Mouse (Mus musculus) activated CD4-positive, CD25-positive, alpha-beta regulatory T cell (primary cell): ENCODE measurements around the gene Nr1d1. TPM values are rescaled to one million over a fixed set of nuclear protein-coding genes. Genes with fewer than 3 reads are reported as not detected.

Source experiments
- polyA plus RNA-seq, 2 experiments: library from polyadenylated mRNA; unstranded; fragments of 100-300 nt; shearing (Covaris generic); gene quantifications; one replicate each; pipeline ENCODE4 v1.2.1; 2017

The Nr1d1 gene
- polyA plus RNA-seq: 1 to 10 TPM in 1 of 2 experiments, under 1 TPM in 1; 0.90 to 4.9 TPM

GRCm38 (mm10) chr11:98774582-98775347 is at the start of gene Nr1d1:
Gene Nr1d1, minus strand, starts transcription at chr11:98775333.

GRCm38 (mm10) chr11:98804605-98805004 is 29.5 kb upstream of the Nr1d1 start, which contains the start of gene Casc3:
Gene Casc3, plus strand, starts transcription at chr11:98804905.

GRCm38 (mm10) chr11:98795015-98795713 is 20.0 kb upstream of the Nr1d1 start, which contains the start of gene Msl1:
Gene Msl1, plus strand, starts transcription at chr11:98795516.

GRCm38 (mm10) chr11:98740393-98741050 is 34.6 kb downstream of the Nr1d1 start, which contains the start of gene Thra:
Gene Thra, plus strand, starts transcription at chr11:98740638.

GRCm38 (mm10) chr11:98729119-98729588 is 46.0 kb downstream of the Nr1d1 start, which contains the start of gene Med24:
Gene Med24, minus strand, starts transcription at chr11:98729435.

Other genes starting within 250 kb of the Nr1d1 start
- 100 to 1,000 TPM; 115 to 157 TPM for gene Ikzf3, start 229.3 kb downstream of the Nr1d1 start, polyA plus RNA-seq
- gene Zpbp2, start 224.2 kb downstream of the Nr1d1 start, polyA plus RNA-seq: 1 to 10 TPM; 2.1 to 7.1 TPM
- gene Ormdl3, start 188.0 kb downstream of the Nr1d1 start, polyA plus RNA-seq: 10 to 100 TPM; 60.0 to 64.2 TPM
- gene Lrrc3c, start 177.0 kb downstream of the Nr1d1 start, polyA plus RNA-seq: not detected
- gene Gm12355, start 149.7 kb downstream of the Nr1d1 start, polyA plus RNA-seq: 1 to 10 TPM; 4.5 to 5.4 TPM
- gene Gsdma3, start 149.0 kb downstream of the Nr1d1 start, polyA plus RNA-seq: under 1 TPM in 1 of 2 experiments, not detected in 1; 0.23 TPM
- under 1 TPM in 1 of 2 experiments, not detected in 1; 0.45 TPM for gene Gsdma2, start 128.6 kb downstream of the Nr1d1 start, polyA plus RNA-seq
- under 1 TPM in 1 of 2 experiments, not detected in 1; 0.29 TPM for gene Gsdma, start 111.0 kb downstream of the Nr1d1 start, polyA plus RNA-seq
- gene Psmd3, start 92.8 kb downstream of the Nr1d1 start, polyA plus RNA-seq: 100 to 1,000 TPM; 120 to 151 TPM
- gene Csf3, start 74.1 kb downstream of the Nr1d1 start, polyA plus RNA-seq: not detected
- 10 to 100 TPM; 35.5 to 58.3 TPM for gene Med24, start 45.9 kb downstream of the Nr1d1 start, polyA plus RNA-seq
- 1 to 10 TPM; 1.5 to 5.7 TPM for gene Thra, start 34.7 kb downstream of the Nr1d1 start, polyA plus RNA-seq
- 10 to 100 TPM; 20.7 to 23.0 TPM for gene Msl1, start 20.2 kb upstream of the Nr1d1 start, polyA plus RNA-seq
- gene Casc3, start 29.6 kb upstream of the Nr1d1 start, polyA plus RNA-seq: 10 to 100 TPM; 57.3 to 71.1 TPM
- under 1 TPM in 1 of 2 experiments, not detected in 1; 0.38 TPM for gene Rapgefl1, start 61.5 kb upstream of the Nr1d1 start, polyA plus RNA-seq
- 1 to 10 TPM; 3.2 to 4.3 TPM for gene Wipf2, start 88.3 kb upstream of the Nr1d1 start, polyA plus RNA-seq
- 10 to 100 TPM; 12.5 to 14.6 TPM for gene Cdc6, start 132.5 kb upstream of the Nr1d1 start, polyA plus RNA-seq
- gene Rara, start 152.5 kb upstream of the Nr1d1 start, polyA plus RNA-seq: 10 to 100 TPM; 42.7 to 74.8 TPM
- gene Gjd3, start 207.7 kb upstream of the Nr1d1 start, polyA plus RNA-seq: under 1 TPM; 0.36 to 0.64 TPM
- 10 to 100 TPM; 49.4 to 51.6 TPM for gene Top2a, start 248.9 kb upstream of the Nr1d1 start, polyA plus RNA-seq